Mouse (Mus musculus) C2C12 (cell line): ENCODE data around the gene Pgls.

Source experiments
- CEBPB ChIP-seq: IDR thresholded peaks from one replicate; pipeline ENCODE4 v1.6.1; 2011; ENCODE audit warnings: low read depth, mild to moderate bottlenecking, control low read depth, moderate library complexity
- CTCF ChIP-seq: IDR thresholded peaks from one replicate; pipeline ENCODE4 v1.5.1; 2011; ENCODE audit not compliant: control insufficient read depth, insufficient read depth, insufficient read length
- MAX ChIP-seq: IDR thresholded peaks from one replicate; pipeline ENCODE4 v1.6.1; 2011; ENCODE audit warnings: mild to moderate bottlenecking, control low read depth
- MYOD1 ChIP-seq: IDR thresholded peaks from one replicate; pipeline ENCODE4 v1.6.1; 2011; ENCODE audit warnings: low read depth; ENCODE audit not compliant: control insufficient read depth, insufficient read length
- MYOG ChIP-seq: IDR thresholded peaks from one replicate; pipeline ENCODE4 v1.6.1; 2011; ENCODE audit not compliant: control insufficient read depth, insufficient read length; ENCODE audit errors: extremely low read depth
- USF1 ChIP-seq: IDR thresholded peaks from one replicate; pipeline ENCODE4 v1.6.1; 2011; ENCODE audit warnings: low read depth, mild to moderate bottlenecking, control low read depth, moderate library complexity

- TF ChIP-seq CTCF (no peak), CEBPB (no peak), MYOD1 (no peak), MAX (no peak), USF1 (no peak), MYOG (no peak)
These were observed 10.1 kb downstream of the Pgls start for GRCm38 (mm10) chr8:71601939-71602665.
